Mouse (Mus musculus) kidney, embryonic 14.5 days (tissue): ENCODE measurements around the gene Calm3. TPM values are rescaled to one million over a fixed set of nuclear protein-coding genes. Genes with fewer than 3 reads are reported as not detected.
A peak's percentile ranks its signal among the peaks of the same experiment; 100 is the strongest.

Experiments used
- ATAC-seq: fragments of 200-750 bp; cut with Nextera tagmentation; 2 replicates; pipeline ENCODE4 v1.8.0; 2017; ENCODE audit warnings: moderate number of reproducible peaks, mild to moderate bottlenecking, moderate TSS enrichment, moderate library complexity; ENCODE audit not compliant: low FRiP score, low TSS enrichment
- H3K27ac ChIP-seq: fragments of 300-500 bp; sonication (generic); 2 replicates; pipeline ENCODE4 v1.5.1; 2014; ENCODE audit warnings: low read depth, mild to moderate bottlenecking, low read length, moderate library complexity, mixed read lengths
- H3K27me3 ChIP-seq: fragments of 300-500 bp; sonication (generic); 2 replicates; pipeline ENCODE4 v1.6.1; 2014; ENCODE audit warnings: mild to moderate bottlenecking, low read length; ENCODE audit not compliant: control insufficient read depth, insufficient read depth
- H3K36me3 ChIP-seq: fragments of 300-500 bp; sonication (generic); 2 replicates; pipeline ENCODE4 v1.6.1; 2014; ENCODE audit warnings: low read length, mixed read lengths; ENCODE audit not compliant: control insufficient read depth, insufficient read depth
- H3K4me1 ChIP-seq: fragments of 300-500 bp; sonication (generic); 2 replicates; pipeline ENCODE4 v1.6.1; 2014; ENCODE audit warnings: low read length, mixed read lengths; ENCODE audit not compliant: control insufficient read depth, insufficient read depth
- H3K4me2 ChIP-seq: fragments of 300-500 bp; sonication (generic); replicated peaks from 2 replicates; pipeline ENCODE4 v1.6.1; 2014; ENCODE audit warnings: low read depth, mild to moderate bottlenecking, low read length
- H3K4me3 ChIP-seq: fragments of 300-500 bp; sonication (generic); 2 replicates; pipeline ENCODE4 v1.5.1; 2014; ENCODE audit warnings: mild to moderate bottlenecking, low read length
- H3K9ac ChIP-seq: fragments of 300-500 bp; sonication (generic); 2 replicates; pipeline ENCODE4 v1.6.1; 2014; ENCODE audit warnings: low read depth, mild to moderate bottlenecking, low read length, moderate library complexity
- H3K9me3 ChIP-seq: fragments of 300-500 bp; sonication (generic); 2 replicates; pipeline ENCODE4 v1.6.1; 2016; ENCODE audit warnings: low read length; ENCODE audit not compliant: control insufficient read depth
- WGBS: fragments of 180-500 bp; shearing (Covaris S2); extraction: QIAGEN DNeasy Blood & Tissue Kit; methylation state at CpG from one replicate; pipeline ENCODE4 v1.1.7; 2014; 5-methylcytosine and 5-hydroxymethylcytosine counted together
- polyA plus RNA-seq: library from polyadenylated mRNA; unstranded; fragments of >200 nt; fragmentation: Nextera tagmentation; extraction: Ambion mirVana; gene quantifications from 2 replicates; pipeline ENCODE4 v1.2.1, GENCODE M21; 2014

Calm3 gene
- polyA plus RNA-seq, 1 experiment from 2014 or later, result 156 TPM

DNA sequence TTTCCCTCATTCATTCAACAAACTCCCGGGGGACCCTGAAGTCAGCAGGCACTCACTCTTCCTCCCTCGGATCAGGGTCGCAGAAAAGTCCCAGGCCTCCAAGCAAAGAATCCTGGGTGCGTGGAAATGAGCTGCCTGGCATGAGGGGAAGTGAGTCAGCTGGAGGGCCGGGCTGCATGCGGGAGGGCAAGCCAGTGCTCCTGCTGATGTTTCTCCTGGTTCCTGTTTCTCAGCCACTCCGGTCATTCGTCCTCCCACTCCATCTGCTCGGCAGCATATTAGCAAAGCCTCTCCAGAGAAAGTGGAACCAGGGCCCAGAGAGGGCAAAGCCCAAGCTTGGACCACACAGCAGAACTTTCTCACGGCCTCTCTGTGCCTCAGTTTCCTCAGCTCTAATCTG is 14.0 kb downstream of the Calm3 start:
- H3K9me3 ChIP-seq, result no peaks in the 10 kb centered on the region
- no peak overlapping the region for H3K9ac ChIP-seq
- H3K4me2 ChIP-seq, result no peak overlapping the region
- WGBS, result 32% methylated on average over 10 of the region's 10 CpGs
- H3K27ac ChIP-seq, result no peak overlapping the region
- peaks cover 6% of the 10 kb centered on the region for H3K36me3 ChIP-seq
- no peak for ATAC-seq
- H3K4me1 ChIP-seq, result peaks cover 35% of the 10 kb centered on the region
- no peaks in the 10 kb centered on the region for H3K27me3 ChIP-seq
- H3K4me3 ChIP-seq, result no peak overlapping the region

DNA sequence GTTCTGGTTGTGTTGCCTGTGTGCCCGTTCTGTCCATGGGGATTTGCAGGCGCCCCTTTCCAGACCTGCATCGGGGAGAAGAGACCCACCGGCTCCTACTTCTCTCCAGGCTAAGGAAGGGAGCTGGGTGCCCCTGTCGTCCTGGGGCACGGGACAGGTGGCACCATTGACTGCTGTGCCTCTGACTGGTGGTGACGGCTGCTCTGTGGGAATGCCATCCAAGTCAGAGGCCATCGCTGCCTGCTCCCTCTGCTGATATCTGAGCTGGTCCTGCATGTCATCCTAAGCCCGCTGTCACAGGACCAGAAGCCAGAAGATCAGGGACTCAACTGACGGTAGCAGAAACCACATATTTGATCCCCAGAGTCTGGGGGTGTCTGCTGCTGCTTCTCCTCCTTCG is 15.1 kb downstream of the Calm3 start:
- Histone ChIP-seq H3K27me3 (no peaks in the 10 kb centered on the region), H3K4me1 (peaks cover 41% of the 10 kb centered on the region), H3K4me2 (no peak overlapping the region), H3K9me3 (no peaks in the 10 kb centered on the region), H3K9ac (no peak overlapping the region), H3K36me3 (no peaks in the 10 kb centered on the region; the same call in 1 of the 2 replicates), H3K27ac (no peak overlapping the region), H3K4me3 (no peak overlapping the region)
- no peak for ATAC-seq
- 59% methylated on average over 11 of the region's 11 CpGs for WGBS

DNA sequence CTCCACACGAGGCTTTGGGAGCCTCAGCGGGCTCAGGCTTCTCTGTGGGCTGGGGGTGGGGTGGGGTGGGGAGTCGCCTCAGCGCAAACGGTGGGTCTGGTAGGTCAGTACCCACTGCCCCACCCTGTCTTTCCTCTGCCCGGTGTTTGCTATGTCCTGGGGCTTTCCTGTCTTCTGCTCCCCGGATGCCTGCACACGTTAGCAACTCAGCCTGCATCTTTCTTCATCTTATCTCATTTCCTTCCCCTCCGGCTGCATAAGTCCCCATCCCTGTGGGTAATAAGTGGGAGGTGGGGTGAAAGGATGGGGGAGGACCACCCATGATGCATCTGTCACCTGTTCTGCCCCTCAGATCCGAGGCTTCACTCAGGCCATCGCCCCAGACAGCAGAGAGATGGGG is 15.5 kb downstream of the Calm3 start:
- Histone ChIP-seq H3K36me3 (no peaks in the 10 kb centered on the region), H3K9me3 (no peaks in the 10 kb centered on the region), H3K4me3 (no peak overlapping the region), H3K4me1 (peaks cover 41% of the 10 kb centered on the region), H3K27me3 (no peaks in the 10 kb centered on the region), H3K27ac (no peak overlapping the region), H3K4me2 (peak overlapping the region; percentile 17; the same call in 1 of the 2 replicates), H3K9ac (peak overlapping the region; percentile 12; the same call in 1 of the 2 replicates)
- 36% methylated on average over 11 of the region's 11 CpGs for WGBS
- ATAC-seq, result no peak

DNA sequence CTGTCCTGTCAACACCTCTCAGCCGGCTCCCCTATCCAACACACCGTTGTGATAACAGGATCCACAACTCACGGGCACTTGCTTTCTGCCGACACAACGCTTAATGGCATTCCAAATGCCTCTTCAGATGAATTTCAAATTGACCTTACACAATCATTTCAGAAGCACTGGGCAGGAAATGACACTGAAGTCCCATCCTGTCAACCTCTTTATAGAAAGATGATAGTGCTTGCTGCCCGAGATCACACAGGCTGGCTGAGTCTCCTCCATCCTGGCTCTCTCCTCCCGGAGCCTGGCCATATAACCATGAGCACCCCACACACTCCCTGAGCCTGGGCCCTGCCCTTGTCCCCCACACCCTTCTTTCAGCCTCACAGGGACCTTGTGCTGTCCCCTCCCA is 16.1 kb downstream of the Calm3 start:
- peak overlapping the region; percentile 12; the same call in 1 of the 2 replicates for H3K9ac ChIP-seq
- no peaks in the 10 kb centered on the region for H3K9me3 ChIP-seq
- peak overlapping the region; percentile 17; the same call in 1 of the 2 replicates for H3K4me2 ChIP-seq
- 53% methylated on average over 7 of the region's 7 CpGs for WGBS
- no peak overlapping the region for H3K27ac ChIP-seq
- H3K27me3 ChIP-seq, result no peaks in the 10 kb centered on the region
- no peak overlapping the region for H3K4me3 ChIP-seq
- ATAC-seq, result no peak
- H3K36me3 ChIP-seq, result no peaks in the 10 kb centered on the region
- H3K4me1 ChIP-seq, result peaks cover 41% of the 10 kb centered on the region

DNA sequence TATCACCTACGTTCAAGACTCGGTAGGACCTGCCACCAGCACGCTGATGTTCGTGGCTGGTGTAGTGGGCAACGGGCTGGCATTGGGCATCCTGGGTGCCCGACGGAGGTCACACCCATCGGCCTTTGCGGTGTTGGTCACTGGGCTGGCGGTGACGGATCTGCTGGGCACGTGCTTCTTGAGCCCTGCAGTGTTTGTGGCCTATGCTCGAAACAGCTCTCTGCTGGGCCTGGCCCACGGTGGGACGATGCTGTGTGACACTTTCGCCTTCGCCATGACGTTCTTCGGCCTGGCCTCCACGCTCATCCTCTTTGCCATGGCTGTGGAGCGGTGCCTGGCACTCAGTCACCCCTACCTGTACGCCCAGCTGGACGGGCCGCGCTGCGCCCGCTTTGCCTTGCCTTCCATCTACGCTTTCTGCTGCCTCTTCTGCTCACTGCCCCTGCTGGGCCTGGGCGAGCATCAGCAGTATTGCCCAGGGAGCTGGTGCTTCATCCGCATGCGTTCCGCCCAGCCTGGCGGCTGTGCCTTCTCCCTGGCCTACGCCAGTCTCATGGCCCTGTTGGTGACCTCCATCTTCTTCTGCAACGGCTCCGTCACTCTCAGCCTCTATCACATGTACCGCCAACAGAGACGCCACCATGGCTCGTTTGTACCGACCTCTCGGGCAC is 16.9 kb downstream of the Calm3 start:
- Histone ChIP-seq H3K27ac (no peak overlapping the region), H3K9me3 (no peaks in the 10 kb centered on the region), H3K4me3 (no peak overlapping the region), H3K27me3 (no peaks in the 10 kb centered on the region), H3K4me2 (no peak overlapping the region), H3K36me3 (no peaks in the 10 kb centered on the region), H3K9ac (no peak overlapping the region), H3K4me1 (peaks cover 44% of the 10 kb centered on the region)
- no peak for ATAC-seq
- 91% methylated on average over 41 of the region's 41 CpGs for WGBS

DNA sequence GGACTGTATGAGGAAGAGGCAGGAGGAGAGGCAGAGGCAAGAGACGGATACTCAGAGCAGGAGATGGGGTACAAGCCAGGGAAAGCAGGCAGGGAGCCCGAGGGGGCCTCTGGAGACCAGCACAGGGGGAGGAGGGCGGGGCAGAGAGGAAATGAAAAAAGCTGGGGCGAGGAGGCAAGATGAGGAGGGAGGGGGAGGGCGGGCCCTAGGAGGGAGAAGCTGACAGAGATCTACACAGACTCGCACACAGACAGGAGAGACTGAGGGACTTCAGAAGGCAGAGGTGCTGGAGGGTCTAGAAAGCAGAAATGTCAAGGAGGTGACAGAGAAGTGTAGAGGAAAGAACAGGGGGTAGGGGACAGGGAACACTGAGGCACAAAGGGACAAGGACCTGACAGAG is 17.6 kb downstream of the Calm3 start, which contains the start of gene Ptgir:
Ptgir (plus strand) TSS at position 210 of the 400 bp plus-strand sequence.
- ATAC-seq, result no peak
- WGBS, result 12% methylated on average over 6 of the region's 6 CpGs
- Histone ChIP-seq H3K4me1 (peaks cover 52% of the 10 kb centered on the region), H3K9me3 (no peaks in the 10 kb centered on the region), H3K9ac (no peak within 1 kb of the TSS), H3K4me2 (0 out of 2 replicates have a peak within 1 kb of the TSS, but pooled peaks have one; percentile 3), H3K27me3 (no peaks in the 10 kb centered on the region), H3K4me3 (no peak within 1 kb of the TSS), H3K27ac (peak within 1 kb of the TSS; percentile 44), H3K36me3 (no peaks in the 10 kb centered on the region)

DNA sequence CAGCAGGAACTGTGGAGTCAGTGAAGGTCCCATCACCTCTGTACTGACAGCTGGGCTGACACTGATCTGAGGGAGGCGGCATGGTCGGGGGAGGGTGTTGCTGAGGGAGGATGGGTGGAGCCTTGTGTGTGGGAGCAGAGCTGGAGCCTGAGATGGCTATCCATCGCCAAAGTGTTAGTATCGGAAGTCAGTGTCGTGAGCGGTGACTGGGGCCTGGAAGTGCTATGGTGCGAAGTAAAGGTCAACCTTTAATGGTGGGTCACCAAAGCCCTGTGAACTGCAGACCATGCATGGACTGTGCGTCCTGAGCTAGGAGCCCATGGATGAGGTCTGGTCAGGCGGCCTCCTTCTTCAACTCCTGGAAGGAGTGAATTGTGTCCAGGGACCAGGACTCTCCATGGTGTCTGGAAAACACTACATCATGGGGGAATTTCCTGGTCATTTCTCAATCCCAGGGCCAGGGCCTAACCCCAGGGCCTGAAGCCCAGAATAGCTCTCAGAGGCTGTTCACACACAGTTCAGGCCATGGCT is 18.4 kb downstream of the Calm3 start:
- H3K36me3 ChIP-seq, result no peaks in the 10 kb centered on the region
- WGBS, result 11% methylated on average over 9 of the region's 9 CpGs
- H3K4me2 ChIP-seq, result no peak overlapping the region
- H3K9ac ChIP-seq, result no peak overlapping the region
- ATAC-seq, result peak; percentile 77
- no peak overlapping the region for H3K4me3 ChIP-seq
- H3K4me1 ChIP-seq, result peaks cover 57% of the 10 kb centered on the region
- H3K9me3 ChIP-seq, result no peaks in the 10 kb centered on the region
- H3K27ac ChIP-seq, result peak overlapping the region; percentile 44
- H3K27me3 ChIP-seq, result no peaks in the 10 kb centered on the region

DNA sequence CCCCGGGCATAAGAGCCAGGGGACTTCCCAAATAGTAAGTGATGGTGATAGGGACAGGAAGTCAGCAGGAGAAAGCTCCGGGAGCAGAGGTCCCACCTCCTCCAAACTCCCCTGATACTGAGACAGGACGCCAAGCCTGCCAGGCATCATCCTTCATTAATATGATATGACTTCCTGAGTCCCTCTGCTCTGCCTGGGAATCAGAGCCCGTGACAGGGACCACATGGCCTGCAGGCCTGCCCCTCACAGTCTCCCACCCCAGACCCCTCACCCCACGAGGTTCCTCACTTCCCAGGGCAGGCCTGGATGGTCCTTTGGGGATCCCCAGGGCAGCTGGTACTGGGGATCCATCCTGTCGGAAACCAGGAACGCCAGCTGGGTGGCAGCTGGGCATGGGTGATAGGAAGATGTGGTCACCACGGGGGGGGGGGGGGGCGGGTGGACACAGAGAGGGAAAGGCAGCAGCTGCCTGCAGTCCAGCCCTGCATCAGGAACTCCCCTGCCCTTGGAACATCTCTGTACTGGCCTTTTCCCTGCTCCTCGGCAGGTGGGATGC is 19.7 kb downstream of the Calm3 start:
- no peak overlapping the region for H3K4me2 ChIP-seq
- H3K9me3 ChIP-seq, result no peaks in the 10 kb centered on the region
- no peaks in the 10 kb centered on the region for H3K36me3 ChIP-seq
- H3K4me3 ChIP-seq, result no peak overlapping the region
- ATAC-seq, result no peak
- peaks cover 52% of the 10 kb centered on the region for H3K4me1 ChIP-seq
- no peaks in the 10 kb centered on the region for H3K27me3 ChIP-seq
- WGBS, result 39% methylated on average over 8 of the region's 10 CpGs
- no peak overlapping the region for H3K27ac ChIP-seq
- H3K9ac ChIP-seq, result no peak overlapping the region

DNA sequence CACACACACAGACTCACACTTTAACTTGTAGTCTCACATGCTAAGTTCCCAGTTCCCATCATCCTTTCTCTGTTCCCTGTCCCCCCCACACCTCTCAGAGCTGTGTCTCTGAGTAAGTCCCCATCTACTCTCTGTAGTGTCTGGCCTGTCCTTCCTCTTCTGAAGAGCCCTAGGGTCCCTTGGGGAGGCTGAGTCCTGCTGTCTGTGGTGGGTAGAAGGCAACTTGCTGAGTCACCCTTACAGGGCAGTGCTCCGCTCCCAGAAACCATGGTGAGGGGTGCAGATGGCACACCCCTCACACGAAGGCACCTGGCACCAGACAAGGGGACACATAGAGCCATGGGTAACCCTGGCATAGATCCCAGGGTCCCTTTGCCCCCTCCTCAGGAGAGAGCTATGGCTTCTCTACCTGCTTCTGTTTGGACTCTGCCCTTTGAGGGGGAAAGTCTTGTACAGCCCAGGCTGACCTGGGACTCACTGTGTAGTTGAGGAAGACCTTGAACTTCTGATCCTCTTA is 20.4 kb downstream of the Calm3 start:
- Histone ChIP-seq H3K4me1 (peaks cover 49% of the 10 kb centered on the region), H3K9me3 (no peaks in the 10 kb centered on the region), H3K4me2 (no peak overlapping the region), H3K36me3 (no peaks in the 10 kb centered on the region), H3K4me3 (no peak overlapping the region), H3K27me3 (no peaks in the 10 kb centered on the region), H3K9ac (no peak overlapping the region), H3K27ac (no peak overlapping the region)
- no peak for ATAC-seq
- WGBS, result 91% methylated on average over 2 of the region's 2 CpGs
